Mouse (Mus musculus) forebrain, embryonic 10.5 days (tissue): ENCODE data around the gene Rerg. TPM values are rescaled to one million over a fixed set of nuclear protein-coding genes. Genes with fewer than 3 reads are reported as not detected.
A peak's percentile ranks its signal among the peaks of the same experiment; 100 is the strongest.

ENCODE experiments used
- DNase-seq: peaks from one replicate; pipeline ENCODE4 v3.0.0-alpha.2; 2017; ENCODE audit warnings: low spot score; ENCODE audit errors: extremely low spot score
- H3K27ac ChIP-seq: fragments of 300-500 bp; sonication (generic); 2 replicates; pipeline ENCODE4 v1.5.1; 2016; ENCODE audit warnings: mild to moderate bottlenecking
- H3K27me3 ChIP-seq: fragments of 300-500 bp; sonication (generic); 2 replicates; pipeline ENCODE4 v1.6.1; 2016; ENCODE audit warnings: mild to moderate bottlenecking; ENCODE audit not compliant: poor library complexity, severe bottlenecking
- H3K36me3 ChIP-seq: fragments of 300-500 bp; sonication (generic); replicated peaks from 2 replicates; pipeline ENCODE4 v1.6.1; 2016; ENCODE audit warnings: mild to moderate bottlenecking, moderate library complexity
- H3K4me1 ChIP-seq: fragments of 300-500 bp; sonication (generic); 2 replicates; pipeline ENCODE4 v1.6.1; 2016
- H3K4me3 ChIP-seq: fragments of 300-500 bp; sonication (generic); 2 replicates; pipeline ENCODE4 v1.5.1; 2016; ENCODE audit warnings: mild to moderate bottlenecking, moderate library complexity
- H3K9me3 ChIP-seq: fragments of 300-500 bp; sonication (generic); 2 replicates; pipeline ENCODE4 v1.6.1; 2016; ENCODE audit warnings: mild to moderate bottlenecking, moderate library complexity
- WGBS: fragments of 180-500 bp; shearing (Covaris S2); methylation state at CpG from one replicate; pipeline ENCODE4 v1.1.7; 2016; 5-methylcytosine and 5-hydroxymethylcytosine counted together
- polyA plus RNA-seq: library from polyadenylated mRNA; unstranded; fragments of >200 nt; fragmentation: Nextera tagmentation; extraction: Ambion mirVana; gene quantifications from 2 replicates; pipeline ENCODE4 v1.2.1, GENCODE M21; 2016

Gene Rerg
- polyA plus RNA-seq, 1 experiment from 2014 or later: 1.1 TPM

- H3K27me3 ChIP-seq: no peaks in the 10 kb centered on the region
- no peaks in the 10 kb centered on the region for H3K36me3 ChIP-seq
- H3K27ac ChIP-seq: no peak overlapping the region
- H3K9me3 ChIP-seq: no peaks in the 10 kb centered on the region
- no peak overlapping the region for H3K4me3 ChIP-seq
- no peaks in the 10 kb centered on the region for H3K4me1 ChIP-seq
- no peak for DNase-seq
- WGBS: 79% methylated on average over 11 of the region's 11 CpGs
These were observed 13.7 kb downstream of the Rerg start for GRCm38 (mm10) chr6:137156437-137157219.

GRCm38 (mm10) chr6:137155196-137156137 lies 14.8 kb downstream of the Rerg start:
- H3K27me3 ChIP-seq: no peaks in the 10 kb centered on the region
- no peak overlapping the region for H3K27ac ChIP-seq
- no peak for DNase-seq
- H3K4me3 ChIP-seq: no peak overlapping the region
- 75% methylated on average over 26 of the region's 26 CpGs for WGBS
- no peaks in the 10 kb centered on the region for H3K9me3 ChIP-seq
- no peaks in the 10 kb centered on the region for H3K36me3 ChIP-seq
- no peaks in the 10 kb centered on the region for H3K4me1 ChIP-seq

- Histone ChIP-seq H3K4me3 (no peak overlapping the region), H3K36me3 (no peaks in the 10 kb centered on the region), H3K4me1 (no peaks in the 10 kb centered on the region), H3K27me3 (no peaks in the 10 kb centered on the region), H3K9me3 (no peaks in the 10 kb centered on the region), H3K27ac (no peak overlapping the region)
- WGBS: 91% methylated on average over 14 of the region's 14 CpGs
- no peak for DNase-seq
These were observed 17.3 kb downstream of the Rerg start for GRCm38 (mm10) chr6:137153021-137153420.

- no peak for DNase-seq
- H3K4me1 ChIP-seq: no peaks in the 10 kb centered on the region
- H3K4me3 ChIP-seq: no peak overlapping the region
- peaks cover 4% of the 10 kb centered on the region for H3K9me3 ChIP-seq
- 90% methylated on average over 2 of the region's 2 CpGs for WGBS
- no peaks in the 10 kb centered on the region for H3K36me3 ChIP-seq
- no peaks in the 10 kb centered on the region for H3K27me3 ChIP-seq
- H3K27ac ChIP-seq: no peak overlapping the region
These were observed 19.3 kb downstream of the Rerg start for GRCm38 (mm10) chr6:137151015-137151414.

GRCm38 (mm10) chr6:137149833-137150232 lies 20.5 kb downstream of the Rerg start:
- WGBS: 92% methylated on average over 4 of the region's 4 CpGs

GRCm38 (mm10) chr6:137146910-137147309 lies 23.4 kb downstream of the Rerg start:
- WGBS: 85% methylated on average over 2 of the region's 2 CpGs
- H3K4me3 ChIP-seq: no peak overlapping the region

More at GRCm38 (mm10) chr6:137149833-137150232, 20.5 kb downstream of the Rerg start:
- Histone ChIP-seq H3K27me3 (no peaks in the 10 kb centered on the region), H3K4me3 (no peak overlapping the region), H3K9me3 (peaks cover 4% of the 10 kb centered on the region), H3K4me1 (peaks cover 5% of the 10 kb centered on the region), H3K27ac (no peak overlapping the region), H3K36me3 (no peaks in the 10 kb centered on the region)
- no peak for DNase-seq

GRCm38 (mm10) chr6:137145611-137146010 lies 24.7 kb downstream of the Rerg start:
- Histone ChIP-seq H3K36me3 (no peaks in the 10 kb centered on the region), H3K4me1 (peaks cover 42% of the 10 kb centered on the region), H3K9me3 (peaks cover 4% of the 10 kb centered on the region), H3K27ac (no peak overlapping the region), H3K27me3 (no peaks in the 10 kb centered on the region), H3K4me3 (no peak overlapping the region)
- WGBS: 97% methylated on average over 11 of the region's 11 CpGs
- no peak for DNase-seq

More at GRCm38 (mm10) chr6:137146910-137147309, 23.4 kb downstream of the Rerg start:
- Histone ChIP-seq H3K27me3 (no peaks in the 10 kb centered on the region), H3K36me3 (no peaks in the 10 kb centered on the region), H3K27ac (no peak overlapping the region), H3K9me3 (peaks cover 4% of the 10 kb centered on the region), H3K4me1 (peaks cover 30% of the 10 kb centered on the region)
- DNase-seq: no peak

- no peaks in the 10 kb centered on the region for H3K36me3 ChIP-seq
- no peak overlapping the region for H3K4me3 ChIP-seq
- peaks cover 42% of the 10 kb centered on the region for H3K4me1 ChIP-seq
- H3K9me3 ChIP-seq: peaks cover 4% of the 10 kb centered on the region
- 69% methylated on average over 11 of the region's 11 CpGs for WGBS
- H3K27ac ChIP-seq: no peak overlapping the region
- no peak for DNase-seq
- no peaks in the 10 kb centered on the region for H3K27me3 ChIP-seq
These were observed 25.2 kb downstream of the Rerg start for GRCm38 (mm10) chr6:137144958-137145535.

GRCm38 (mm10) chr6:137144526-137144840 lies 25.8 kb downstream of the Rerg start:
- Histone ChIP-seq H3K27me3 (no peaks in the 10 kb centered on the region), H3K4me3 (no peak overlapping the region), H3K27ac (no peak overlapping the region), H3K36me3 (no peaks in the 10 kb centered on the region), H3K4me1 (peaks cover 42% of the 10 kb centered on the region), H3K9me3 (peaks cover 4% of the 10 kb centered on the region)
- 93% methylated on average over 10 of the region's 10 CpGs for WGBS
- no peak for DNase-seq

GRCm38 (mm10) chr6:137143818-137144525 lies 26.3 kb downstream of the Rerg start:
- Histone ChIP-seq H3K36me3 (no peaks in the 10 kb centered on the region), H3K27me3 (no peaks in the 10 kb centered on the region), H3K9me3 (peaks cover 4% of the 10 kb centered on the region), H3K4me3 (no peak overlapping the region), H3K27ac (no peak overlapping the region), H3K4me1 (peaks cover 42% of the 10 kb centered on the region)
- WGBS: 83% methylated on average over 7 of the region's 7 CpGs
- no peak for DNase-seq

GRCm38 (mm10) chr6:137142796-137143195 lies 27.5 kb downstream of the Rerg start:
- H3K27me3 ChIP-seq: no peaks in the 10 kb centered on the region
- peaks cover 47% of the 10 kb centered on the region for H3K4me1 ChIP-seq
- peak overlapping the region; percentile 83 for H3K27ac ChIP-seq
- H3K4me3 ChIP-seq: peak overlapping the region; percentile 42
- peaks cover 4% of the 10 kb centered on the region for H3K9me3 ChIP-seq
- 0% methylated on average over 6 of the region's 11 CpGs for WGBS
- no peaks in the 10 kb centered on the region for H3K36me3 ChIP-seq
- DNase-seq: peak; percentile 64

- Histone ChIP-seq H3K4me1 (peaks cover 47% of the 10 kb centered on the region), H3K36me3 (no peaks in the 10 kb centered on the region), H3K27ac (0 out of 2 replicates have a peak overlapping the region, but pooled peaks have one; percentile 25), H3K4me3 (no peak overlapping the region), H3K9me3 (no peaks in the 10 kb centered on the region), H3K27me3 (no peaks in the 10 kb centered on the region)
- WGBS: 65% methylated on average over 5 of the region's 5 CpGs
- DNase-seq: no peak
These were observed 29.0 kb downstream of the Rerg start for GRCm38 (mm10) chr6:137141247-137141820.
